Mouse (Mus musculus): ENCODE measurements around the gene Taok3.

Taok3 gene

DNA sequence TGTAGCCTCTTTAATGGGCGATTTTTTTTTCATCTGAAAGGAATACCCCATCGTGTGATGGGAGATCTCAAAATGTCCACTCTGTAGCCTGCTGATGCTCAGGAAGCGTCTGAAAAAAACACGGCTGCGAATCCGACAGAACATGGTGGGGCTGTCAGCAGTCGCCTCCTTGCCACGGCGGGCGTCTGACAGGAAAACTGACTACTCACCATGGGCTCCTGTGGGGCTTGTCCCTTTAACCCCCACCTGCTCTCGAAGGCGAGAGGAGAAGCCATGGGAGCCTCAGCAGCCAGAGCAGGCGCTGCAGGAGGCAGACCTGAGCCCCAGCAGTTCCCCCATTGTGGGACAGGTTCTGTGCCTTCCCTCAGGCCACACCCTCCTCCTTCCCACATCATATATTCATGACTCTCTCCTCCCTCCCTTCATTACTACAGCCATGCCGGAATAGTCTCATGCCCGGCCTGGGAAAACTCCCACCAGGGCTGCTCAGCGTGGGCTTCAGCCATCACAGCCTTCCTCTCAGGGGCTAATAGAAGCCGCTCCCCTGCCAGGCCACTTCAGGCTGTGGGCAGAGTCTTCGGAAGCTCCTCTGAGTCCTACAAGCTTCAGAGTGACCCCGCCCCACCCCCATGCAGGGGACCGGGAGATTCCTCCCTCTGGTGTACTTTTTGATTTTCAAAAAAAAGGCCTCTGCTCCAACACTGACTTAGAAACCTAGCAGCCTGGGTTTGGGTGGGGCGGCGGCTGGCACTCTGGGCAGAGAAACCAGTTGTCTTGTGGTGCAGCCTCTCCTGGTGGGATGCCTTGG lies 122.9 kb downstream of the Taok3 start:
- in situ Hi-C loops (cut with MseI, MboI) = no loop called here

GRCm38 (mm10) chr5:117245170-117245569 lies 125.2 kb downstream of the Taok3 start:
- in situ Hi-C loops (cut with MseI, MboI) = no loop called here

- in situ Hi-C loops (cut with MseI, MboI) = no loop called here
Measured at GRCm38 (mm10) chr5:117248351-117248750, 128.4 kb downstream of the Taok3 start.

DNA sequence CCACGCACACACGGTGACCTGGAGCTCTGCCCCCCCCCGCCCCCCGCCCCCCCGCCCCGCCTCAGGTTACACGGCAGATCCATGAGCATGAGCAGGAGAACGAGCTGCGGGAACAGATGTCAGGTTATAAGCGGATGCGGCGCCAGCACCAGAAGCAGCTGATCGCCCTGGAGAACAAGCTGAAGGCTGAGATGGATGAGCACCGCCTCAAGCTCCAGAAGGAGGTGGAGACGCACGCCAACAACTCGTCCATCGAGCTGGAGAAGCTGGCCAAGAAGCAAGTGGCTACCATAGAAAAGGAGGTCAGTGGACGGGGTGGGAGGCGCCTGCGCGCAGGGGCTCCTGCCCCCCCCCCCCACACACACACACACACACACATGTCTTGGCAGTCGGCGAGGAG lies 130.9 kb downstream of the Taok3 start:
- in situ Hi-C loops (cut with MseI, MboI) = no loop called here

DNA sequence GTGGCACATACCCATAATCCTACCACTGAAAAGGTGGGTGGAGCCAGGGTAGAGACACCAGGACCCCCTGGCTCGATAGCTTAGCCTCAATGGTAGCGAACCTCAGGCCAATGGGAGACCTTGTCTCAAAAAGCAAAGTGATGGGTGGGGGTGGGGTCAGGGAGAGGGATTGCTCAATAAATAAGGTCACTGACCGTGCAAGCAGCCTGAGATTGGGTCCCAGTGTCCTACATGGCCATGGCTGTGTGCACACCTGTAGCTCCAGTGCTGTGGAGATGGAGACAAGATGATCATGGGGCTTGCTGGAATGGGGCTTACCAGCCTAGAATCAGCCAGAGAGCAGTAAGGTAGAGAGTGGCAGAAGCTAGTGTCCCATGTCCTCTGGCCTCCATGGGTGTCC lies 131.8 kb downstream of the Taok3 start:
- in situ Hi-C loops (cut with MseI, MboI) = no loop called here

DNA sequence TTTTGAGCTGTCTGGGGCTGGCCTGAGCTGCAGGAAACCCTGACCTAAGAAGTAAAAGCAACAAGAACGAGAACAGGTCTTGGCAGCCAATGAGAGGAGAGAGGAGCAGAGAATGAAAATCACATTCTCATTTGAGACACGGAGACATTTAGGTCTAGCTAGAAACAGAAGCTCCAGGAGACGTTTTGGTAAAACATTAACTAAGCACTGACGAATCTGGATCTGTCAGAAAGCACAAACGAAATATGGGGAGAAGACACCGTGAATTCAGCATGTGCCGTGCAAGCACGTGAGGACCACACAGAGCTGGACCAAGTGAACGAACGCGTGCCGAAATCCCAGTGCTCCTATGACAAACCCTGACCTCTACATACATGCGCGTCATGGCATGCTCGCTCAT lies 138.3 kb downstream of the Taok3 start:
- in situ Hi-C loops (cut with MseI, MboI) = no loop called here

- in situ Hi-C loops (cut with MseI, MboI) = no loop called here
Measured at GRCm38 (mm10) chr5:117263566-117263965, 143.6 kb downstream of the Taok3 start.

- in situ Hi-C loops (cut with MseI, MboI) = no loop called here
Measured at GRCm38 (mm10) chr5:117264701-117265100, 144.8 kb downstream of the Taok3 start.

GRCm38 (mm10) chr5:117267913-117268312 lies 148.0 kb downstream of the Taok3 start:
- in situ Hi-C loops (cut with MseI, MboI) = no loop called here

- in situ Hi-C loops (cut with MseI, MboI) = no loop called here
Measured at GRCm38 (mm10) chr5:117268749-117269148, 148.8 kb downstream of the Taok3 start.

GRCm38 (mm10) chr5:117269395-117269794 lies 149.5 kb downstream of the Taok3 start:
- in situ Hi-C loops (cut with MseI, MboI) = no loop called here

GRCm38 (mm10) chr5:117271945-117272344 lies 152.0 kb downstream of the Taok3 start:
- in situ Hi-C loops (cut with MseI, MboI) = loop anchor here in 1 of 2 experiments (10.0 kb wide), 1 partner anchor 157 kb away; the partner anchor contains the start of gene Suds3

GRCm38 (mm10) chr5:117274817-117275216 lies 154.9 kb downstream of the Taok3 start:
- in situ Hi-C loops (cut with MseI, MboI) = loop anchor here in 1 of 2 experiments (10.0 kb wide), 1 partner anchor 160 kb away; the partner anchor contains the start of gene Suds3

DNA sequence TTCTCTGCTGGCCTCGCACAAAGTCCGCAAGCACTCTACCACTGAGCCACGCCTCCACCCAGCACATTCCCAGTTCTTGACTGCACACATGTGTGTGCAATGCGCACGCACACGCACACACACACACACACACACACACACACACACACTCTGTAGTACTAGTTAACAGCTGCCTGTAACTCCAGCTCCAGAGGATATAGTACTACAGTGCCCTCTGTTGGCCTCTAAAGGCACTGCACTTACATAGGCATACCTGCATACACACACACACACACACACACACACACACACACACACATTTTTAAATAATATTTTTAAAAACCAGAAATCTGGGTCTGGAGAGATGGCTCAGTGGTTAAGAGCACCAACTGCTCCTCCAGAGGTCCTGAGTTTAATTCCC lies 157.9 kb downstream of the Taok3 start:
- in situ Hi-C loops (cut with MseI, MboI) = loop anchor here in 1 of 2 experiments (10.0 kb wide), 1 partner anchor 163 kb away; the partner anchor contains the start of gene Suds3

DNA sequence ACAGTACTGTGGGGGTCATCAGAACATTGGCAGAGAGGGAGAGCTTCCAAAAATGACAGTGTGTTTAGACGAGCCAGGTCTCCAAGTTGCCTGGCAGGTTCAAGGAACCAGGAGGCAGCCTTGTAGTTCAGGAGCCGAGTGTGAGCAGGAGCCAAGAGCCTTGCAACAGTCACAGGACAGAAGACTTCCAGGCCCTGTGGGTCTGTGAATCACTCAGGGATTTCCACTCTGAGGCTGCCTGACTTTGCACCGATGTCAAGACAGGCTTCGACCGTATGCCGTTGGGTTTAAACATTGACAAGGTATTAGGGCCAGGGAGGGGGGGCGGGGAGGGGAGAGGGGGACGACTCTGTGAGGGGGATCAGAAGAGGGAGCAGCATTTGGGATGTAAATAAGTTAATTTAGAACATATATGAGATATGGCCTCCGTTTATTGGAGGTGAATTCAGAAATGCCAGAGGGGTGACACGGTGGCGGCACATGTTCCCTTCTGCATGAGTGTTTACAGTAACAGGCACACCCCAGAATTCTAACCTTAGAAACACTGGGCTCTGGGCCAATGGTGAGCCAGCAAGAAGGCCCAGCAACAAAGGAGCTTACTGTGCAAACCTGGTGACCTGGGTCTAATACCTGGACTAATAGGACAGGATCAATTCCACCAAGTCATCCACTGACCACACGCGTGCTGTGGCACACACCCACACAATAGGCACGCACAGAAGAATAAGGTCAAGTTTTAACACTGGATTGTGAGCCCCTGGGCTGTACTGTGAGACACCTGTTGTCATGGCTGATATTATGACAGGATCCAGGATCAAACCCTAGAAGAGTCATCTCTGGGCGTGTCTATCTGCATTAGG lies 159.1 kb downstream of the Taok3 start:
- in situ Hi-C loops (cut with MseI, MboI) = loop anchor here in 1 of 2 experiments (10.0 kb wide), 1 partner anchor 164 kb away; the partner anchor contains the start of gene Suds3

GRCm38 (mm10) chr5:117279669-117280050 lies 159.7 kb downstream of the Taok3 start:
- in situ Hi-C loops (cut with MseI, MboI) = loop anchor here (5.0 to 10.0 kb wide), 2 partner anchors 157 to 165 kb away; partner anchors contain the start of genes Suds3 (in 1 of the 2) and Taok3 (in 1 of the 2)

DNA sequence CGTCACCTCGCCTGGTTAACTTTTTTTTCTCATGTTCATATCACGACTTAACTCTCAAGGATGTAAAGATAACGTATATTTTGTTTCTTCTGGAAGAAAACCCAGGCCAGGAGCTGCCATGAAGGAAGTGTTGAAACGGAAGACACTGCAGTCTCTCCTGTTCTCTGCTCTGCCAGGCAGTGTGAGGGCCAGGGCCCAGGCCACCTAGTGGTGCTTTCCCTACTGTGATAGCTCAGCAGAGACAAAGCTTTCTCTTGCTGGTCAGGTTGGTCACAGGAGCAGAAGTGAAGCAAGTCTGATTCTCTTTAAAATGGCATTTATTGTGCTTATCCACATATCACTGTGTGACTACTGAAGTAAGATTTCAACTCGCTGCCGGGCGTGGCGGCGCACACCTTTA lies 161.6 kb downstream of the Taok3 start:
- in situ Hi-C loops (cut with MseI, MboI) = loop anchor here in 1 of 2 experiments (5.0 kb wide), 1 partner anchor 159 kb away; the partner anchor contains the start of gene Taok3

GRCm38 (mm10) chr5:117282360-117282759 lies 162.4 kb downstream of the Taok3 start:
- in situ Hi-C loops (cut with MseI, MboI) = loop anchor here in 1 of 2 experiments (5.0 kb wide), 1 partner anchor 160 kb away; the partner anchor contains the start of gene Taok3

- in situ Hi-C loops (cut with MseI, MboI) = loop anchor here in 1 of 2 experiments (5.0 kb wide), 1 partner anchor 162 kb away; the partner anchor contains the start of gene Taok3
Measured at GRCm38 (mm10) chr5:117284029-117284428, 164.1 kb downstream of the Taok3 start.

GRCm38 (mm10) chr5:117284682-117285081 lies 164.8 kb downstream of the Taok3 start:
- in situ Hi-C loops (cut with MseI, MboI) = loop anchor here in 1 of 2 experiments (5.0 kb wide), 1 partner anchor 162 kb away; the partner anchor contains the start of gene Taok3

DNA sequence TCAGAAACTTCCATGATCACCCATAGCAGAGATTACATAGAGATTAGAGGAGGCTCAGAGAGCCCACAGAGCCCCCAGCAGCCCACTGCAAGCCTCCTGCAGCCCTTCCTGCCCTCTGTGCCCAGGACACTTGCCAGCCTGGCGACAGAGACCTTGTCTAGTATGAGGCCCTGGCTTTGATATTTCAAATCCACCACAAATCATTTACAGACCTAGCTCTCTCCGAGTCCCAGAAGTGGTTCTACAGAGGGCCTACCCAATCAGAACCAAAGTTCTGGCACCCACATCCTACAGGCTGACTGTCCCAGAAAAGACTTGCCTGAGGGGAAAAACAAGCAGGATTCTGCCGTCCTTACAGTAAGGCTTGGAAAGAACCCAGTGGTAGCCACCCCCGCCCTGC lies 165.3 kb downstream of the Taok3 start:
- in situ Hi-C loops (cut with MseI, MboI) = no loop called here

- in situ Hi-C loops (cut with MseI, MboI) = no loop called here
Measured at GRCm38 (mm10) chr5:117286286-117286685, 166.4 kb downstream of the Taok3 start.

Data from mouse trophoblast stem cell (cell line).